Comparison of ENCODE assay signal across 8 mouse cellular contexts in the genomic region with DNA sequence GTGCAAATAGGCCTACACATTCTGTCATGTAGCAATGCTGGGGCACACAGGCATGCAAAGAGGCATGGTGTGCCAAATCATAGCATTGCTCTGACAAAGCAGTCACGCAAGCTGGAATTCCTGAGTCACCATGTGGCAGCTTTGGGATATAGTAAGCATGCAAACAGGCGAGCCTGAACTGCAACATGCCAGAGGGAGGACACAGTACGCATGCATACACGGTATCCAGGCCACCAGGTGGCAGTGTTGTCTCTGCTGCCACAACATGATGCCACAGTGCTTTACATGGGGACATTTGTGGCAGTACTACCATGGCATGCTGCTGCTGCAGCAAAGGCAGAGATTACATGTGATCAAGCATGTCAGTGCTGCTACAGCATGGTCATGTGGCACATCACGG. TPM values are rescaled to one million over a fixed set of nuclear protein-coding genes. Genes with fewer than 3 reads are reported as not detected.
DNase-seq lines count a peak whose midpoint lies in the region; ATAC-seq and TF ChIP-seq lines count a peak whose summit lies in the region.

No protein-coding gene starts in this region.

- H3K27me3 ChIP-seq in Patski, result no peaks in the 10 kb centered on the region
- H3K27me3 ChIP-seq in hindbrain, embryonic 15.5 days, result no peaks in the 10 kb centered on the region

- no peak overlapping the region for H3K4me2 ChIP-seq in hindbrain, embryonic 15.5 days

- peak; percentile 80 for ATAC-seq in Patski
- ATAC-seq in hindbrain, embryonic 15.5 days (ENCODE audit: low FRiP score, low read depth), result peak; percentile 69
- ATAC-seq in megakaryocyte, adult 5-6 weeks (ENCODE audit: poor library complexity, severe bottlenecking), result peak; percentile 56

- DNase-seq in Patski (ENCODE audit: low read depth, low spot score), result no peak
- DNase-seq in cerebellum, adult 9-10 months, result peak; percentile 50
- peak; percentile 62 to 66 for DNase-seq in frontal cortex, postnatal 25 days (ENCODE audit: low spot score in 2 of 2)
- DNase-seq in layer of hippocampus, postnatal 36 days, result peak; percentile 64 to 74
- peak; percentile 74 for DNase-seq in right cerebral cortex, adult 18-20 months
- DNase-seq in urinary bladder, postnatal 14 days (ENCODE audit: low spot score), result peak; percentile 84

- H3K9me3 ChIP-seq in hindbrain, embryonic 15.5 days, result no peaks in the 10 kb centered on the region

- H3K9ac ChIP-seq in hindbrain, embryonic 15.5 days, result no peak overlapping the region

- H3K4me1 ChIP-seq in hindbrain, embryonic 15.5 days (replicated peaks), result no peaks in the 10 kb centered on the region

- TF ChIP-seq CTCF in Patski (IDR thresholded peaks at IDR 0.05), result no peak

- in situ Hi-C loops in Patski (cut with MboI; ENCODE audit: low pct_unique_long_range_greater_than_20kb), result no loop called here

- H3K4me3 ChIP-seq in hindbrain, embryonic 15.5 days, result no peak overlapping the region

- CTCF ChIA-PET in Patski (lab: Charles Lee), result interaction anchor here (1.0 to 3.7 kb wide), 8 partner anchors 14 to 130 kb away, joined by 3 to 21 read pairs (median 4); a partner anchor contains a TSS

- H3K36me3 ChIP-seq in hindbrain, embryonic 15.5 days, result no peaks in the 10 kb centered on the region

- 23% methylated on average over 5 of the region's 5 CpGs for WGBS in hindbrain, embryonic 15.5 days

- no peak overlapping the region for H3K27ac ChIP-seq in hindbrain, embryonic 15.5 days (replicated peaks)

- POLR2A ChIA-PET in Patski (lab: Charles Lee), result interaction anchor here (1.8 kb wide), 1 partner anchor 27 kb away, joined by 6 read pairs; a partner anchor contains a TSS

RNA-seq across cellular contexts. Expression of a gene that starts 26.8 kb away (rescaled TPM):
- polyA plus RNA-seq in Patski (2021), result 174 TPM
- 28.7 and 28.8 TPM in 2 replicates for polyA plus RNA-seq in hindbrain, embryonic 15.5 days (2015; fragmentation: Nextera tagmentation; extraction: Ambion mirVana)
- 10 to 100 TPM; 58.0 to 69.5 TPM for total RNA-seq in layer of hippocampus, postnatal 36 days (2021)
- total RNA-seq in megakaryocyte, adult 5-6 weeks (2015), result 9.6 and 14.3 TPM in 2 replicates
- 19.2 and 25.0 TPM in 2 replicates for total RNA-seq in megakaryocyte, adult 5-6 weeks (2017)
